Mouse (Mus musculus) neutrophil, adult 5-6 weeks (primary cell): ENCODE data around the gene 5830411N06Rik. TPM values are rescaled to one million over a fixed set of nuclear protein-coding genes. Genes with fewer than 3 reads are reported as not detected.

Source experiments
- ATAC-seq: fragments of 151-379, 151-347 bp; 2 replicates; pipeline ENCODE4 v1.8.0; 2017; ENCODE audit warnings: mild to moderate bottlenecking, moderate TSS enrichment; ENCODE audit not compliant: insufficient number of reproducible peaks, poor library complexity, low FRiP score, severe bottlenecking; ENCODE audit errors: extremely low read depth
- total RNA-seq: library from RNA; stranded (forward); fragments of 200-1000 nt; gene quantifications from 2 replicates; pipeline ENCODE4 v1.2.3, GENCODE M21; 2017

Gene 5830411N06Rik
- total RNA-seq, 1 experiment from 2014 or later: 4.4 TPM

DNA sequence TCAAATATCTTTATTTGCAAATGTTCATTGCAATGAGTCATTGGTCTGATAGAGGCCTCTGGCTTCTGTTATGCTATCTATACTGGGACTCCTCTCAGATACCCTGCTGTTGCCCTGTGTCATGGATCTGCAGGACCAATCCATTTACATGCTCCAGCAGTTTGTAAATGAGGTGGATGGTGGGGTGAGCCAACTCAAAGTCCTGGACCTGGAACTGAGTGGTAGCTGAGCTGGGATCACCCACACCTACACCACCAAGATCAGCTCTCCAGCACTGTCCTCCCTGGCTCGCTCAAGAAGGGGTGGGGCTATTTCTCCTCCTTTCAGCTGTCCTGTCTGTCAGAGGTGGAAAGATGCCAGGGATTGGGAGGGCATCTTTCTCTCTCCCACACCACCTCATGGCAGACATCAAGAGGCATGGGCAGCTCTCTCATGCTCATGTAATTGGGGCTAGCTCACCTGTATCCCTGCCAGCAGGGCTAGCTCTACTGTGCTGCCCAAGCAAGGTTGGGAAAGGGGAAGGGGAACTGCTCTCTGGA is 82.8 kb downstream of the 5830411N06Rik start:
- ATAC-seq: no peak

DNA sequence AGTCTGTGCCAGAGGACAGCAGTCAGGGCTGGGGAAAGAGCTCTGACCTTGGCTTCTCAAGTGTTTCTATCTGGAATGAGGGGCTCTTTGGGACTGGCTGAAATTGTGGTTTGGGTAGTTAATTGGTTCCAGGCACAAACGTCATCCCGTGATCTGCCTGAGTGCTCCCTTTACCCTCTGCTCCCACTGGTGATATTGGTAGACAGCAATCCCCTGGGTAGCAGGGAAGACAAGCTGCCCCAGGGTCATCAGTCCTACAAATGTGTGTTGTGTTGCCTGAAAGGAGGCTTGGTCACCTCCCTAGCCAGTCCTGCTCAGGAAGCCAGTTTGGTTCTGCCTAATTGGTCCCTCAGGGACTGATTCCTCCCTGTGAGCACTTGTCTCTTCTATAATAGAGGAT is 86.6 kb downstream of the 5830411N06Rik start, which contains the start of gene Olfr527:
Gene Olfr527 (plus strand): TSS at position 301 of the 400 bp plus-strand sequence.
- no peak for ATAC-seq

Other genes starting within 250 kb of the 5830411N06Rik start
- gene Zfp511, start 210.9 kb upstream of the 5830411N06Rik start, total RNA-seq: 22.7 and 27.9 TPM in 2 replicates
- gene Tubgcp2, start 210.6 kb upstream of the 5830411N06Rik start, total RNA-seq: 15.6 and 16.8 TPM in 2 replicates
- not detected in 2 replicates for gene Msx3, start 198.2 kb upstream of the 5830411N06Rik start, total RNA-seq
- not detected in 2 replicates for gene Caly, start 164.7 kb upstream of the 5830411N06Rik start, total RNA-seq
- not detected in 2 replicates for gene Prap1, start 153.9 kb upstream of the 5830411N06Rik start, total RNA-seq
- 1.9 TPM in 1 of 2 replicates, not detected in the other for gene Fuom, start 144.8 kb upstream of the 5830411N06Rik start, total RNA-seq
- 2.2 and 4.9 TPM in 2 replicates for gene Paox, start 131.5 kb upstream of the 5830411N06Rik start, total RNA-seq
- 20.0 and 45.2 TPM in 2 replicates for gene Echs1, start 130.8 kb upstream of the 5830411N06Rik start, total RNA-seq
- 5.0 and 13.8 TPM in 2 replicates for gene Mtg1, start 109.7 kb upstream of the 5830411N06Rik start, total RNA-seq
- gene Sprn, start 92.4 kb upstream of the 5830411N06Rik start, total RNA-seq: not detected in 2 replicates
- gene Olfr522, start 82.5 kb upstream of the 5830411N06Rik start, total RNA-seq: not detected in 2 replicates
- gene Olfr523, start 74.1 kb upstream of the 5830411N06Rik start, total RNA-seq: 0.23 TPM in 1 of 2 replicates, not detected in the other
- gene Olfr524, start 41.3 kb upstream of the 5830411N06Rik start, total RNA-seq: not detected in 2 replicates
- gene Cd163l1, start 29.0 kb upstream of the 5830411N06Rik start, total RNA-seq: 0.47 and 1.6 TPM in 2 replicates
- not detected in 2 replicates for gene Olfr525, start 73.6 kb downstream of the 5830411N06Rik start, total RNA-seq
- gene Olfr527, start 86.7 kb downstream of the 5830411N06Rik start, total RNA-seq: 0.37 TPM in 1 of 2 replicates, not detected in the other
- gene Olfr60, start 114.4 kb downstream of the 5830411N06Rik start, total RNA-seq: not detected in 2 replicates
- not detected in 2 replicates for gene Olfr530, start 129.0 kb downstream of the 5830411N06Rik start, total RNA-seq
- gene Olfr531, start 155.6 kb downstream of the 5830411N06Rik start, total RNA-seq: not detected in 2 replicates
- gene Olfr532, start 174.4 kb downstream of the 5830411N06Rik start, total RNA-seq: not detected in 2 replicates
- gene Olfr533, start 216.1 kb downstream of the 5830411N06Rik start, total RNA-seq: not detected in 2 replicates
- not detected in 2 replicates for gene Olfr535, start 236.9 kb downstream of the 5830411N06Rik start, total RNA-seq